Mouse (Mus musculus) stomach, postnatal 0 days (tissue): Measurements from ENCODE around the gene Nos1.

ENCODE experiments used
- CTCF ChIP-seq: IDR thresholded peaks from 2 replicates; pipeline ENCODE4 v1.5.1; 2016; ENCODE audit warnings: antibody characterized with exemption, low read depth, mild to moderate bottlenecking, moderate library complexity
- EP300 ChIP-seq: optimal IDR thresholded peaks from 2 replicates; pipeline ENCODE3; 2016; ENCODE audit warnings: antibody characterized with exemption

DNA sequence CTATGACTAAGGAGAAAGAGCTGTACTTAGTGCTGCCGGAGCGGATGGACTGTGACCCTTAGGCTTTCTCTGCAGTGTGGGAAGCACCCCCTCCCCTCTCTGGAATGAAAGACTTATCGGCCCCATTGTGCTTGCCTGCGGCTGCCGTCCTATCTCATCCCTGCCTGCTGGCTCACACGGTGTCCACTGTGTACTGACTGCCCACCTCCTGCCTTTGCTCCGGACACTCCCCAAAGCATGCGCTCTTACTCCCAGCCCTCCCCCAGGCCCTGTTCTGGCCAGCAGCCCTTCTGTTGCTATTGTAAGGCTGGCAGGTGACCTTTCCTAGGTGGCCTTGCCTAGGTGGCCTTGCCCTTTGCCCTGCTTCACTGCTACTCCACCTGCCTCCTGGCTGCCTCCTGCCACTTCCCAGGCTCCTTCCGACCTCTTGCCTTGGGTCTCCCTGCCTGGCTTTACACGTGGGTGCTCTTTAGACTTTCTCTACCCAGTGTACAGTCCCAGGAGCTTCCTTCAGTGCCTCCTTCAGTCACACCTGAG lies 216.7 kb downstream of the Nos1 start:
- no peak for TF ChIP-seq CTCF
- TF ChIP-seq EP300, result no peak
